Mouse (Mus musculus) stomach, postnatal 0 days (tissue): ENCODE data around the gene Rxylt1.

Experiments used
- CTCF ChIP-seq: IDR thresholded peaks from 2 replicates; pipeline ENCODE4 v1.5.1; 2016; ENCODE audit warnings: antibody characterized with exemption, low read depth, mild to moderate bottlenecking, moderate library complexity
- EP300 ChIP-seq: optimal IDR thresholded peaks from 2 replicates; pipeline ENCODE3; 2016; ENCODE audit warnings: antibody characterized with exemption

DNA sequence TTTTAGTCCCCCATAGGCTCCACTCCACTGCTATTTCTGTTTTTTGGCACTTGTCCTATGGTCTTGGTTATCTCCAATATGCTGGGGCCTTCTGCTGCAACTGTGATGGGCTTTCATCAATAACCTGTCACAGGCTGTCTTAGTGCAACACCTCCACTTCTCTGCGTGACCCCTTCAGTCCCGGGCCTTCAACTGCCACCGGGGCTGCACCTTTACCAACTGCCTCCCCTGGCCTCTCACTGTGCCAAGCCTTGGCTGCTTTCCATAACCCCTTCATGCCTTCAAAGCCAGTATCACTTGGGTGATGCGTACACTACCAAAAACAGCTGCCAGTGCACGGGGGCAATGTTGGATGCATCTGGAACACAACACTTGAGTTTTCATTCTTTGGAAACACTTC lies 5.5 kb upstream of the Rxylt1 start:
- no peak for TF ChIP-seq CTCF
- no peak for TF ChIP-seq EP300
